Mouse (Mus musculus) cerebellum, adult 2 months (tissue): ENCODE data around the gene Trp63.

Source experiments
- CTCF ChIP-seq: fragments of 200-500 bp; IDR thresholded peaks from 2 replicates; pipeline ENCODE4 v1.5.1; 2011; ENCODE audit warnings: low read depth, mild to moderate bottlenecking, control low read depth, low read length, moderate library complexity, borderline replicate concordance; ENCODE audit not compliant: insufficient read depth
- POLR2A ChIP-seq: fragments of 200-500 bp; IDR thresholded peaks from 2 replicates; pipeline ENCODE4 v1.6.1; 2011; ENCODE audit warnings: low read length, control low read depth, borderline replicate concordance; ENCODE audit not compliant: insufficient read depth

DNA sequence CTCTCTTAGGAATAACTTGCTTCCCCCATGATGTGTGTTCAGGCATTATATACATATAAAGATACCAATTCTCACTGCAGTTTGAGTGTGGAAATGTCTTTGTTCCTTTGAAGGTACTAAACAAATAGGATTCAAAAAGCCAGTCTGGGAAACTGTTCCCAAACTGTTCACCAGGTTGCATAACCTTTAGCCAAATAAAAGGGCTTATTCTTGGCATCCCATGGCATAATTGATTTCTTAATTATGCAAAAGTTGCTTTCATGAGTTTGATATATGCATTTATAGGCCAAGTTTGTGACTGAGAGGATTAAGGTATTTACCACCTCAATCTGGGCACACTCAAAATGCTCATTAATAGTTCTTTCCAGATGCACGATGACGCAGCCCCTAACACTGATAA is 192.1 kb downstream of the Trp63 start:
- no peak for TF ChIP-seq CTCF
- no peak for TF ChIP-seq POLR2A
